Mouse (Mus musculus) right cerebral cortex, adult 2 months (tissue): ENCODE results near the gene Gm27179.
"Not testable (repeated sequence)": the region's sequence is repeated elsewhere in the genome, so short reads cannot be mapped to it uniquely, and the experiment has no call there.

Experiments
- DNase-seq, 2 experiments: peaks; one replicate each; pipeline ENCODE4 v3.0.0; 2021 to 2022; ENCODE audit warnings: low spot score in 2 of 2

Gene Gm27179

DNA sequence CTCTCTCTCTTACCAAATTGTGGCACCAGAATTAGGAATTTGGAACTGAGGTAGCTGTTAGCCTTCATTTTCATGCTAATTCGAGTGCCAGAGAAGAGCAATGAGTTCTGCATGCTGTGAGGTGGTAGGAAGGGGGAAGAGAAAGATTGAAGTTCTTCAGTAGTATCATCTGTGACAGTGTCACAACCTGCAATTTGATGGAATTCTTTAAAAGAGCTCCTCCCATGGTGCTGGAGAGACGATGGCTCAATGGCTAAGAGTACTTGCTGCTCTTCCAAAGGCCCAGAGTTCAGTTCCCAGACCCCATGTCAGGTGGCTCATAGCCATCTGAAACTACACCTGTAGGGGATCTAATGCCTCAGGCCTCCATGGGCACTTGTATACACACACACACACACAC is at the start of gene Gm27179:
Gene Gm27179 (minus strand): TSS at position 101 of the 400 bp plus-strand sequence.
- DNase-seq: not testable (repeated sequence)

DNA sequence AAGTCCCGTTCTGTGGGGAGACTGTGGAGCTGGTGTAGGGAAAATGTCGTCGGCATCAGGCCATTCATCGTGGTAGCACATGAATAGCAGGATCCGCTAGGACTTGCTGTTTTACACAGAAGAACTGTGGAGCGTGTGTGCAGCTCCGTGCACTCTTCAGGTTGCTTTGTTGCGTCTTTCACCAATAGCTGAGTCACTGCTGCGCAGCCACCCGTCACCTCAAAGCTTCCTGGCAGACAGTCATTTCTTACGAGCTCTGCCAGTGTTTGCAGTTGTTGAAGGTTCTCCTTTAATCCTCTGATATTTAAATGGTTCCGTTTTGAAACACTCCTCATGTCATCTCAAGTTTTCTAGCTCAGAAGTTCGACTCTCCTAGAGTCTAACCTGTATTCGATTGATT is 45.2 kb upstream of the Gm27179 start:
- not testable (repeated sequence) for DNase-seq

DNA sequence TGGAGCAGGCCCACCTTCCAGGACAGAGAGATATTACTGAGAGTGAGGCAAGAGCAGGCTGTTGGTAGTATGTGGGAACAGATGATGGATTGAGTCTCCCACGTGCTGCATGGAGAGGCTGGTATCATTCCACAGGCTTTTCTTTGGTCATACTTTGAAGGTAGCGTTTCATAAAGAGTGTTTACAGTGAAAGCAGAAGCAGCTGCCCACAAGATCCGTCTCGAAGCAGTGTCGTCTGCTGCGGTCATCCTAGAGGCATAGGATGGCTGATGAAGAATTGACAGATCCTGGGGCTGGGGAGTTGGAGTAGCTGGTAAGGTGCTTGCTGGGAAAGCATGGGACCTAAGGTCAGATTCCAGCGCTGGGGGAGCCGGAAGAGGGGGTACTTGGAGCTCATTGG is 44.5 kb upstream of the Gm27179 start:
- not testable (repeated sequence) for DNase-seq

DNA sequence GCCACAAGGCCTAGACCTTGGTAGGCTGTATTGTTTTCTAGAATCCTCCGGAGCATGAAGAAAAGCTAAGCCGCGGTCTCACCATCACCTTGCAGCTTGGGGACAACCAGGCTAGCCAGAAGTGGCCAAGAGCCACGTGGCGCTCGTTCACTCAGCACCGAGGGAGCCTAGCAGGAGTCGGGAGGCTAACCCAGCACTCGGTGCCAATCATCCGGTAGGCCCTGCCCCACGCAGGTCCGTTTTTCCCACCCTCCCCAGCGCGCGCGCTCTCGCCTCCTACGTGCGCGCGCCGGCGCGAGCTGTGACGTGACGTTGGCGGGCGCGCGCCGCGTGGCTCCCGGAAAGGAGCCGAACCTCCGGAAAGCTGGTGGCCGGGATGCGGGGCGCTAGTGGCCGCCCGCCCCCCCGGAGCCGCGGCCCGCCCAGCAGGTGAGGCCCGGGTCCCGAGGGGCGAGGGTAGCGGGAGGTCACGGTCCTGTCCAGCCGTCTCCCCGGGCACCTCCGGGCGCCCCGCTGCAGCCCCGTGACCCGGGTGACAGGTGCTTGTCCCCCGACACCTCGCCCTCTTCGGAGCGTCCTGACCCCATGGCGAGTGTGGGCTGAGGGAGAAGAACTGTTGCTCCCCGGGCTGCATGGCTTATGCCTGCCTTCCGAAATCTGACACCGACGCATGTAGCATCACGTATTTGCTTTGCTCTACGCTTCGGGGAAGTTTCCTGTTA is 42.9 kb upstream of the Gm27179 start, which contains the start of gene Entpd4b:
Gene Entpd4b (plus strand): TSS at position 315 of the 722 bp plus-strand sequence.
- DNase-seq: not testable (repeated sequence)

DNA sequence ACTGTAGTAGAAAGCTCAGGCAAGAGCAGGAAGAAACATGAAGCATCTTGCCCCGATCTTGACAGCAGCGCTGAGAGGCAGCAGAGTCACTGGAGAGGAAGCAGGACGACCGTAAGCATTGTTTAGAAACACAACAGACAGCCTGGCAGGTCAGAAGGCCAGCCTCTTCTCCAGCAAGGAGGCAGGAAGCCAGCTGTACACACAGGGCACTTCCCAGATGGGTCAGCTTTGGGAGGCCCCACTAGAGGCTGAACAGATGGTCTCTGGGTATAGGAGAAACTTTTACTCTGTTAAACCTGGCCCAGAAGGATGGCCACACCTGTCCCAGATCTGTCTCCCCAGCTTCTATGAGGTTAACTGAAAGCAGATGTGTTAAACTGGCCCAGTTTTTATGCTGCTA is 35.0 kb upstream of the Gm27179 start:
- not testable (repeated sequence) for DNase-seq

DNA sequence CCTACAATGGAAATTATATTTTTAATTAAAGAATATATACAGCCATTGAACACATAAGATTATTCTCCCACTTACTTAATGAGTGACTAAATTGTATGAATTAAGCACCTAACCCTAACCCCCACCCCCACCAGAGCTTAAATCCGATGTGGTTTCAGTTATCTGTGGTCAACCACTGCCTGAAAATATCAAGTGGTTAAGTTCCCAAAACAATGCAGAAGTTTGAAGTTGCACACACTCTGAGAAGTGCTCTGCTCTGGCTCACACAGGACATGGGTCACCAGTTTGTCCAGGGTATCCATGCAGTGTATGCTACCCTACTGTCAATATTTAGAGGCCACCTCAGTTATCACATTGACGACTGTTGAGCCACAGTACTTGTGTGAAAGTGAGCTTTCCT is 32.7 kb upstream of the Gm27179 start:
- DNase-seq: not testable (repeated sequence)

DNA sequence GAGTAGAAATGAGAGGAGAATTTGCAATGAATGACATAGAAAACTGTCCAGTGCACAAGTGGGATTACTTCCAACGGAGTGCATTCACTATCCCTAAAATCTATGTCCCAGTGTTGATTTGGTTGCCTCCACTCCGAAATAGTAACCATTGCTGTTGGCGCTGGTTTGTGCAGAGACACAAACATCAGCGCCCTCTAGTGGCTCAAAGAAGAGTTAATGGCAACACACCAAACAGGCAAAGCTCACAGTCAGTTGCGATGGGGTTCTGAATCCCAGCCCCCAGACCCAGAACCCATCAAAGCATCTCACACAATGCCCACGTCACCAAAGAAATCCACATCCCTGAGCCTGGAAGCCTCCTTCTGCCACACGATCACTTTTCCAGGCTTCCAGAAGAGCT is 31.7 kb upstream of the Gm27179 start:
- not testable (repeated sequence) for DNase-seq

DNA sequence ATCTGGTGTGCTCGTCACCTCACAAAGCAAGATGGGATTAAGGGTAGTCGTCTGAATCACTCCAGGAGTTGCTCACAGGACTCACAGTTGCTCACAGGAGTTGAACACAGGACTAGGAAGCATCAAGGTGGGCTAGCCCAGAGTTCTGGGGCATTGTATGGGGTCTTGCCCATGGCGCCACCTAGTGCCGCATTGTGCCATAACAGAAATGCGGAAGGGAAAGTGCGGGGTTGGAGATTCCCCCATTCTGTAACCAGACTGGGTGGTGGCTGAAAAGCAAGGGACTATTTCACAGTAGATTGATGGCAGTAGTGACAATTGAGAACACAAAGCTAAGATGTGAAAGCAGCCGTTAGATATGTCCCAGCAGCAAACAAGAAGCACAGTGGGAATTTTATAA is 30.3 kb upstream of the Gm27179 start:
- not testable (repeated sequence) for DNase-seq

DNA sequence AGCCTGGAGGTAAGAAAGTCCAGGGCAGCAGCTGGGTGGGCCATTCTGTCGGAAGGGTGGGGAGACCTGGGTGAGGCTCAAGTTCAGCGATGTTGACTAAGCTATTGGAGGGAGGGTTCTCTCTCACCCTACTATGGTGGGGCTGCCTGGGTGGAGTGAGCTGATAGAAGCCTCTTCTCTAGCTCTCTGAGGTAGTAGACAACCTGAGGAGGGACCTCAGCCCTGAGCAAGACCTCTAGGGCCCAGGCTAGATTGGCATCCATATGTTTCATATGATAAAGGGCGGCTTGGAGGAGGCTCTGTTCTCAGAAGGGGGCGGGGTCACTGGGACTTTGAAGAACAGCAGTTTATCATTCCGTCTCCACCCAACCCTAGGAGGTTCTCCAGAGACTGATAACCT is 27.8 kb upstream of the Gm27179 start:
- DNase-seq: not testable (repeated sequence)

DNA sequence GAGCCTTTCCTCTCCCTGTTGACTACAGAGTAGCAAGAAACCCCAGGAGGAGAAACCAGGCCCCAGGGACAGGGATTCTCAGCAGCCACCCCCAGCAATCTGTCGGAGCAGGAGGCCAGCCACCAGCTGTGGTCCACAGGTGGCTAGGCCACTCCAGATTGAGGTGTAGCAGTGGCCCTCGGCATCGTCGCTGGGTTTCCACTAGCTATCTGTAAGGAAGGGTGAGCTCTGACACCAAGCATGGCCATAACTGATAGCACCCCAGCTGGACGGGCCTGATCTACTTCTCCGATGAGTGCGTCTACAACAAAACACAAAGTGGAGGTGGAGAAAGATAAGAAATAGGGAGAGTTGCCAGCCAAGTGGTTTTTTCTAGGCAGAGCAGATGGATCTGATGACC is 24.2 kb upstream of the Gm27179 start:
- not testable (repeated sequence) for DNase-seq

DNA sequence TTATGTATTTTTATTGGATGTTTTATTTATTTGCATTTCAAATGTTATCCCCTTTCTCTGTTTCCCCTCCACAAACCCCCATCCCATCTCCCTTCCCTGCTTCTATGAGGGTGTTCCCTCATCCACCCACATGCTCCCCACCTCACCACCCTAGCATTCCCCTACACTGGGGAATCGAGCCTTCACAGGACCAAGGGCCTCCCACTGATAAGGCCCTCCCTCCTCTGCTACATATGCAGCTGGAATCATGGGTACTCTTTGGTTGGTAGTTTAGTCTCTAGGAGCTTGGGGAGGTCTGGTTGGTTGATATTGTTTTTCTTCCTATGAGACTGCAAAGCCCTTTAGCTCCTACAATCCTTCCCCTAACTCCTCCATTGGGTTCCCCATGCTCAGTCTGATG is 13.9 kb upstream of the Gm27179 start:
- not testable (repeated sequence) for DNase-seq

DNA sequence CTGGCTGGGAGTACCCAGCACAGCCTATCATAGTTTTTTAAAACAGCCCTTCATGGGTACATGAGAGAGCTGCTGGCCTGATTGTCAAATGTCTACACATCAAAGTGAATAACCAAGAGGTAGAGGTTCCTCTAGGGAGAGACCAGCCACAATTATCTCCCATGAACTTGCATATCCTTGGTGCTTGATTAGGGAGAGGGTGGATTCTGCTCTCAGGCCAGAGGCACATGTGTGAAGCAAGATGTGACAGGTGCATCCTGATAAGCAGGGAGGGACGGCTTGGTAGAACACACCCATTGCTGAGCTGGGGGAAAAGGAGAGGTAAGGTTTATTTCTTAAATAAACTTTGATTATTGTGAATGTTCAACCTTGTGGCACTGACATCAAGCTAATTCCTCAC is 10.7 kb upstream of the Gm27179 start:
- not testable (repeated sequence) for DNase-seq

DNA sequence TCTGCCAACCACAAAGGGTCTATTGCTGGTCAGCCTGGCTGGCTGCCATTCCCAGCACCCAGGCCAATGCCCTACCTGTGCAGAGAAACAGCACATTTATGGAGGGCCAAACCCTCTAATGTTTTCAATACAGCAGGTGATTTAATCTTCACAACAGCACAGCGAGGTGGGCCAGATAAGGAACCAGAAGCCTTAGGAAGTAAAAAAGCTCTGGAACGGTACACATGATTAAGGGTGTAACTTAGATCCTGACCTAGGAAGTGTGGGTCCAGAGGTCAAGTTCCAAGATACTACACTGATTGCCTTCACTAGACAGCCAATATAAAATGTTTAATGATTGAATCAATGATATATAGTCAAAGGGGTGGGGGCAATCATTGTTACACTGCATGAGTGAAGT is 8.5 kb upstream of the Gm27179 start:
- DNase-seq: not testable (repeated sequence)

DNA sequence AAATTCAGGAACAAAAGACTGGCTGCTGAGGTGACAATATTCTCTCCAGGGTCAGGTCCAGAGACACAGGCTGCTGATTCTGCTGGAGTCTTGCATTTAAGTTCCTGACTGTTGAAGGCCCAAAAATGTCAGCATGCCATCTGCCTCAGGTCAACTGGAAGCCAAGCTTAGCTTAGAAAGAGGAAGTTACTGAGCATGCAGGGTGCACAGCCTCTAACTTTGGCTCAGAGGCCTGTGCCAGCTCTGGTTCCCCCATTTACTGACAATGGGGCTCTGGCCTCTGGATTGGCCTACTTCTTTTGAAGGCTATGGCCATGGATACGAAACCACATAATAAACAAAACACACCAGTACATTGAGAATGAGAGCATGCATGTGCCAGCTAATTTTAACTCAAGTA is 5.3 kb downstream of the Gm27179 start:
- DNase-seq: not testable (repeated sequence)

DNA sequence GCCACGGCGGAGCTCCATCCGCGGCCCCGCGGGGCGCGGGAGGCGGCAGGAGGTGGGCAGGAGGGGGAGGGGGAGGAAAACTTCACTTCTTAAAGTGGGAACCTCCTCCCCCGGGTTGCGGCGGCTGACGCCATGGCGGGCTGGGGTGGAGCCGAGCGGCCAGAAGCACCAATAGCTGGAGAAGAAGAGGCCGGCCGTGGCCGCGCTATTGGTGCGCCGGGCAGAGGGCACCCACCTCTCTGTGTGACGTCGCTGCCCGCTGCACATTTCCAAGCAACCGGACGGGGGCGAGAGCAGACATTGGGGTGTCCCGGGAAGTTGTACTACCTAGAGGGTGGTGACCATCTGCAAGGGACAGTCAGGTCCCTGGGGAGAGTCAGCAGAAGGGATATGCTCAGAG is 9.2 kb downstream of the Gm27179 start, which contains the start of gene Gm16867:
Gene Gm16867 (minus strand): TSS at position 189 of the 400 bp plus-strand sequence.
- DNase-seq: not testable (repeated sequence)

DNA sequence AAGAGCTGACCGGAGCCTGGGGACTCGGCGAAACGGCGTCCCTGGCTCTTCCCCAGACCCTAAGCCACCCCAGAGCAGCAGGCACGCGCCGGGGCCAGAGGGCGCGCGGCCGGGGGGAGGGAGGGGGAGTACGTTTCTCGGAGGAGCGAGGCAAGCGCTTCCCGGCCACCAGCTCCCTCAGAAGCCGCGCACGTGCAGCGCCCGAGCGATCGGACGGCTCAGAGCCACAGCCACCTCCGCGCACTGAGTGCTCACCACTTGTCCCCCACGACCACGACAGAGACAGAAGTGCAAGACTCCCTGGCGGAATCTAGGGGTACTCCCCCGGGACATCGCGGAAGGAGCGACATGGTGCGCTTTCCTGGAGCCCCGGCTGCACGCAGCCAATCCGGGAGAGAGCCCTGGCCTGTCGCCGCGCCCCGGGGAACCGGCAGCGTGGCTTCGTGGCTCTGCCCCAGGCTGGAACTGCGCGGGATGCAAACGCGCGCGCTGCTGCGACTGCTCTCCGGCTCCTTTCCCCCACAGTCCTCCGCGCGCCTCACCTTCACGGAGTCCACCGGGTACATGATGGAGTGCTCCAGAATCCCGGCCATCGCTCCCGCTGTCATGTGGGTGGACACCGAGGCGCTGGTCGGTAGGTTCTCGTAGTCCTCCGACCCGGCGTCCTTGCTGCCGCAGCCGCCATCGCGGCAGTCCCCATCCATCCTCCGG is 9.8 kb downstream of the Gm27179 start:
- DNase-seq: not testable (repeated sequence)

DNA sequence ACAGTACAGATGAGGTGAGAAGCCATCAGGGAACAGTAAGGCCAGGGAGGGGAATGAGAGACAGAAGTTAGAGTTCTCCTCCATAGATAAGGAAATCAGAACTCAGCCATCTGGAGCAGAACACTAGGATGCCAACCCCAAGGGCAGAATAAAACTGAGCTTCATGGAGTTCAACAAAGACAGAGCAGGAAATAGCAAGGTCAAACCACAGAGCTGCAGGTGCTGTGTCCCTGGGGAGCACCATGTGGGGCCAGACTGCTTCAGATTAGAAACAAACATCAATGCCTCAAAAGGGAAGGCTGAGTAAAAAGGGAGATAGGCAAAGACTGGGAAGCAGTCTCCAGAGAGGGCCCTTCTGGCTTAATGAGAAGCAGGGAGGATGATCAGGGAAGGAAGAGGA is 16.1 kb downstream of the Gm27179 start:
- not testable (repeated sequence) for DNase-seq

DNA sequence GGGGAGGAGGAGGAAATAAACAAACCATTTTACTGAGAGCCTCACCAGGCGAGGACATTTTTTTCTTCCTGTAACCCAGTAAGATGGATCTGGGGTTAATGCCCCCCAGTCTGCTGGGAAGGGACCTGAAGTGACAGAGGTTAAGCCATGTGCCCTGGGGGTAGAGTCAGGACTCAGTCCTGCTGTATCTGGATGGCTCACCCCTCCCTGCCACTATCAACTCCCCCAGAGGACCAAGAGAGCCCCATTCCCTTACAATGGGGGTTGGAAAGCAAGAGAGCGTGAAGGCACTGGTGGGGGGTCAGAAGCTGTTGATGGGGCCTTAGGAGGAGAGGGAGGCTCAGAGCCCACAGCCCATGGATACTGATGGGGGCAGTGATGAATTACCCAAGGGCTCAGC is 17.4 kb downstream of the Gm27179 start:
- DNase-seq: not testable (repeated sequence)

DNA sequence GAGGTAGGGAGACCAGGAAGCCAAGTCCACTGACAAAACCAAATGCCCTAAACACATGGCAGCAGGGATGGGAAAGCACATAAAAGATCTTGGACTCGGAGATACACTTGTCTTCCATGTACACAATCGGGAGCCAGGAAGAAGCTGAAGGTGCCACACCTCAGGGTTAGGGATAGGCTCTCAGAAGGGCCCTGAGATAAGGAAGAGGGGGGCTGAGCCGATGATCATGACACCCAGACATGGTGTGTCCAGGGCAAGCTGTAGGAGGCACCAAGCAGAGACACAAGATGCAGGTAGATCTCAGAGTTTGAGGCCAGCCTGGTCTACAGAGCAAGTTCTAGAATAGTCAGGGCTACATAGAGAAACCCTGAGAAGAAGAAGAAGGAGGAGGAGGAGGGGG is 17.8 kb downstream of the Gm27179 start:
- not testable (repeated sequence) for DNase-seq

DNA sequence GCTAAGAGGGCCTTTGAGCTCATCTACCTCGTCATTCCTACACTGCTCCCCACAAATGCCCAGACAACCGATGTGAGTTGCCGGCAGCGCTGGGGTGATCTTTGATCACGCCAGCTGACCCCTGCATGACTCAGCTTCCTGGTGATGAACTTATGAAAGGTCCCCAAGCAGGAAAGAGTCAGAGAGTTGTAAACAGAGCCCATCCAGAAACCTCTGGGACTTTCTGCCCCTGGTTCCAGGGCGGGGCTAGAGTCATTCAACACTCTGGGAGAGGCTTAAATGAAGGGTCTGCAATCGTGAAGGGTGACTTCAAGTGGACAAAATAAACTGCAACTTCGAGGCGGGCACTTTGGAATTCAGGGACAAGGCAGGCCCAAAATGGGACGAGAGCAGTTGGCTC is 24.3 kb downstream of the Gm27179 start:
- DNase-seq: not testable (repeated sequence)

DNA sequence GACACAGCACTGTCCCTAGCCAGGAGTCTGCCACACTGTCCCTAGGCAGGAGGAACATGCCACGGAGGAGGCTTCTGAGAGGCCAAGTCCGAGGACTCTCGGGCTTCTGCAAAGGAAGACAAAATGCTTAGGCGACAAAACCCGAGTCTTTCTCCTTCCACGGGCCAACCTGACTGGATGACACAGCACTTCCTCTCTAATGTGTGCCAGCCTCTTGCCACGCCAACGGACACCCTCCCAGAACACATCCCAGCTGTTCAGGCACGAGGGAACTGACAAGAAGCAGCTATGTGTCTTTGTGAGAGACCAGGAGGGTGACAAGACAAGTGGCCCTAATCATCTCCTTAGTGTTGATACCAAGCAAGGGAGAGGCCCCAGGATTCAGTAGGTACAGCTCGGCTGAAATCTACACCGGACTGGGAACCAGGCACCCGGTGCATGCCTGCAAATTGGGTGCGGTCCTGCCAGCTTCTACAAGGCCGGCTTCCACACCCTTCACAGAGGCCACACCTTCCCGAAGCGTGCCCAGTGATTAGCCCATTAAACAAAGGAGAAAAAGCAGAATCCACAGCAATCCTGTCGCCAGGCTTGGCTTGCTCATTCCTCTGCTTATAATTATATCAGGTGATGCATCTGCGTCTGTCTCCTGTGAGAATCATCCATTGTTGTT is 26.7 kb downstream of the Gm27179 start:
- DNase-seq: not testable (repeated sequence)

DNA sequence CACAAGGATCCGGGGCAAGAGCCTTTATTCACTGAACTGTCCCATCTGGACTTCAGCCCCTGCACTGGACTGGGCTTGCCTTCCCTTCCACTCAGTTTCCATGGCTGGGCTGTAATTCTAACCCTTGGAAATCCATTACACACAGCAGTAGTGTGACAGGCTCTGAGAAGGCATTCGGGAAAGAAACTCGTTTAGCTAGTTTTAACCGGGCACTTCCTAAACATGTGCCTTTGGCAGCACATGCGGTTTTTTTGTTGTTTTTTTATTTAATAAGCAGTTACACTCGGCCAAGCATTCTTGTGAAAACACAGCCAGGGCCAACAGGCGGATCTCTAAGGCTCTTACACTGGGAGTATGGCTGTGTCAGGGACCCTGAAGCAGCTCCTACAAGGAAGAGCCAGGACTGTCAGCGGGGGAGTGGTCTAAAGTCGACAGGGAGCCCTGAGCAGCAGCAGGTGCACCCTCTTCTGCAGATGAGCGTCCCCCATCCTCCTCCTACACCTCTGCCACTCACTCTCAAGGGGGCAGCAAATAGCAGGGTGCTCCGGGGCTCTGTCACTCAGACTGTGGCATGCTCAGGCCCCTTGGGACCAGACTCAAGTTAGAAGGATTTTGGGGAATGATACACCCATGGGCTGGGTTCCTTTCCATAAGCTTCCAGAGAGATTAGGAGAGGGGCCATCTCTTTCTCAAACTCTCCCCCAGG is 38.3 kb downstream of the Gm27179 start:
- DNase-seq: not testable (repeated sequence)
